Mouse (Mus musculus) lung, embryonic 16.5 days (tissue): ENCODE measurements around the gene Pfdn4. TPM values are rescaled to one million over a fixed set of nuclear protein-coding genes. Genes with fewer than 3 reads are reported as not detected.

ENCODE experiments used
- ATAC-seq: fragments of 200-750 bp; cut with Nextera tagmentation; 2 replicates; pipeline ENCODE4 v1.8.0; 2017; ENCODE audit warnings: low read depth, mild to moderate bottlenecking, moderate library complexity
- H3K27ac ChIP-seq: fragments of 300-500 bp; sonication (generic); 2 replicates; pipeline ENCODE4 v1.5.1; 2014; ENCODE audit warnings: mild to moderate bottlenecking, control low read depth, low read length
- H3K27me3 ChIP-seq: fragments of 300-500 bp; sonication (generic); 2 replicates; pipeline ENCODE4 v1.6.1; 2014; ENCODE audit warnings: low read depth, low read length, mixed read lengths; ENCODE audit not compliant: control insufficient read depth, insufficient read depth
- H3K36me3 ChIP-seq: fragments of 300-500 bp; sonication (generic); 2 replicates; pipeline ENCODE4 v1.6.1; 2014; ENCODE audit warnings: low read length; ENCODE audit not compliant: control insufficient read depth, insufficient read depth
- H3K4me1 ChIP-seq: fragments of 300-500 bp; sonication (generic); replicated peaks from 2 replicates; pipeline ENCODE4 v1.6.1; 2014; ENCODE audit warnings: low read length, mixed read lengths; ENCODE audit not compliant: control insufficient read depth, insufficient read depth
- H3K4me2 ChIP-seq: fragments of 300-500 bp; sonication (generic); 2 replicates; pipeline ENCODE4 v1.6.1; 2014; ENCODE audit warnings: low read depth, low read length, control low read depth
- H3K4me3 ChIP-seq: fragments of 300-500 bp; sonication (generic); 2 replicates; pipeline ENCODE4 v1.5.1; 2014; ENCODE audit warnings: mild to moderate bottlenecking, low read length, control low read depth
- H3K9ac ChIP-seq: fragments of 300-500 bp; sonication (generic); 2 replicates; pipeline ENCODE4 v1.6.1; 2014; ENCODE audit warnings: low read length, control low read depth
- H3K9me3 ChIP-seq: fragments of 300-500 bp; sonication (generic); 2 replicates; pipeline ENCODE4 v1.6.1; 2016; ENCODE audit warnings: low read length; ENCODE audit not compliant: control insufficient read depth
- WGBS: fragments of 180-500 bp; shearing (Covaris S2); extraction: QIAGEN DNeasy Blood & Tissue Kit; methylation state at CpG from one replicate; pipeline ENCODE4 v1.1.7; 2014; 5-methylcytosine and 5-hydroxymethylcytosine counted together
- polyA plus RNA-seq: library from polyadenylated mRNA; unstranded; fragments of >200 nt; fragmentation: Nextera tagmentation; extraction: Ambion mirVana; gene quantifications from 2 replicates; pipeline ENCODE4 v1.2.1, GENCODE M21; 2015

Gene Pfdn4
- polyA plus RNA-seq, 1 experiment from 2014 or later = 77.2 TPM

GRCm38 (mm10) chr2:170535841-170536240 lies 39.6 kb downstream of the Pfdn4 start:
- Histone ChIP-seq H3K4me3 (no peak overlapping the region), H3K4me1 (no peaks in the 10 kb centered on the region), H3K27me3 (no peaks in the 10 kb centered on the region), H3K9me3 (no peaks in the 10 kb centered on the region), H3K9ac (no peak overlapping the region), H3K4me2 (no peak overlapping the region), H3K36me3 (no peaks in the 10 kb centered on the region), H3K27ac (no peak overlapping the region)
- no peak for ATAC-seq

- WGBS = 72% methylated on average over 9 of the region's 9 CpGs
- H3K9ac ChIP-seq = no peak overlapping the region
Observed at GRCm38 (mm10) chr2:170539211-170539610, 43.0 kb downstream of the Pfdn4 start.

GRCm38 (mm10) chr2:170543625-170544024 lies 47.4 kb downstream of the Pfdn4 start:
- ATAC-seq = no peak
- Histone ChIP-seq H3K9ac (no peak overlapping the region), H3K4me2 (no peak overlapping the region), H3K36me3 (no peaks in the 10 kb centered on the region), H3K4me3 (no peak overlapping the region), H3K4me1 (no peaks in the 10 kb centered on the region; the same call in 1 of the 2 replicates), H3K27ac (no peak overlapping the region), H3K27me3 (no peaks in the 10 kb centered on the region), H3K9me3 (no peaks in the 10 kb centered on the region)
- 50% methylated on average over 5 of the region's 5 CpGs for WGBS

More at GRCm38 (mm10) chr2:170539211-170539610, 43.0 kb downstream of the Pfdn4 start:
- no peaks in the 10 kb centered on the region for H3K9me3 ChIP-seq
- no peaks in the 10 kb centered on the region for H3K27me3 ChIP-seq
- no peak overlapping the region for H3K4me3 ChIP-seq
- no peak for ATAC-seq
- H3K36me3 ChIP-seq = no peaks in the 10 kb centered on the region
- H3K4me1 ChIP-seq = no peaks in the 10 kb centered on the region
- H3K4me2 ChIP-seq = no peak overlapping the region
- H3K27ac ChIP-seq = no peak overlapping the region

- Histone ChIP-seq H3K9ac (no peak overlapping the region), H3K4me2 (no peak overlapping the region), H3K36me3 (no peaks in the 10 kb centered on the region), H3K4me1 (no peaks in the 10 kb centered on the region; the same call in 1 of the 2 replicates), H3K4me3 (no peak overlapping the region), H3K27me3 (no peaks in the 10 kb centered on the region), H3K9me3 (no peaks in the 10 kb centered on the region), H3K27ac (no peak overlapping the region)
- 72% methylated on average over 3 of the region's 3 CpGs for WGBS
- no peak for ATAC-seq
Observed at GRCm38 (mm10) chr2:170544159-170544558, 47.9 kb downstream of the Pfdn4 start.

GRCm38 (mm10) chr2:170544950-170545349 lies 48.7 kb downstream of the Pfdn4 start:
- no peak overlapping the region for H3K4me2 ChIP-seq
- no peak overlapping the region for H3K9ac ChIP-seq
- ATAC-seq = no peak
- no peak overlapping the region for H3K4me3 ChIP-seq
- 73% methylated on average over 7 of the region's 7 CpGs for WGBS
- H3K27me3 ChIP-seq = no peaks in the 10 kb centered on the region
- H3K9me3 ChIP-seq = no peaks in the 10 kb centered on the region
- no peaks in the 10 kb centered on the region; the same call in 1 of the 2 replicates for H3K4me1 ChIP-seq
- no peaks in the 10 kb centered on the region for H3K36me3 ChIP-seq
- H3K27ac ChIP-seq = no peak overlapping the region

- peaks cover 4% of the 10 kb centered on the region for H3K4me1 ChIP-seq
- WGBS = 36% methylated on average over 4 of the region's 4 CpGs
- H3K27ac ChIP-seq = no peak overlapping the region
- H3K27me3 ChIP-seq = no peaks in the 10 kb centered on the region
- H3K36me3 ChIP-seq = no peaks in the 10 kb centered on the region
- no peaks in the 10 kb centered on the region for H3K9me3 ChIP-seq
- no peak for ATAC-seq
- H3K4me3 ChIP-seq = no peak overlapping the region
- no peak overlapping the region for H3K9ac ChIP-seq
- no peak overlapping the region for H3K4me2 ChIP-seq
Observed at GRCm38 (mm10) chr2:170545745-170546144, 49.5 kb downstream of the Pfdn4 start.

- no peak for ATAC-seq
- 42% methylated on average over 6 of the region's 6 CpGs for WGBS
- H3K9ac ChIP-seq = no peak overlapping the region
Observed at GRCm38 (mm10) chr2:170547526-170547925, 51.3 kb downstream of the Pfdn4 start.

GRCm38 (mm10) chr2:170548046-170548445 lies 51.8 kb downstream of the Pfdn4 start:
- Histone ChIP-seq H3K27me3 (no peaks in the 10 kb centered on the region), H3K4me3 (no peak overlapping the region), H3K4me2 (no peak overlapping the region), H3K36me3 (no peaks in the 10 kb centered on the region), H3K9ac (no peak overlapping the region), H3K4me1 (peaks cover 8% of the 10 kb centered on the region), H3K9me3 (no peaks in the 10 kb centered on the region), H3K27ac (no peak overlapping the region)
- 32% methylated on average over 4 of the region's 4 CpGs for WGBS
- no peak for ATAC-seq

More at GRCm38 (mm10) chr2:170547526-170547925, 51.3 kb downstream of the Pfdn4 start:
- no peak overlapping the region for H3K4me2 ChIP-seq
- no peaks in the 10 kb centered on the region for H3K27me3 ChIP-seq
- H3K27ac ChIP-seq = no peak overlapping the region
- no peaks in the 10 kb centered on the region for H3K9me3 ChIP-seq
- H3K4me3 ChIP-seq = no peak overlapping the region
- peaks cover 8% of the 10 kb centered on the region for H3K4me1 ChIP-seq
- H3K36me3 ChIP-seq = no peaks in the 10 kb centered on the region

- no peak overlapping the region for H3K27ac ChIP-seq
- peaks cover 8% of the 10 kb centered on the region for H3K4me1 ChIP-seq
- H3K27me3 ChIP-seq = no peaks in the 10 kb centered on the region
- no peaks in the 10 kb centered on the region for H3K9me3 ChIP-seq
- H3K9ac ChIP-seq = no peak overlapping the region
- H3K4me2 ChIP-seq = no peak overlapping the region
- 87% methylated on average over 2 of the region's 2 CpGs for WGBS
- no peak for ATAC-seq
- H3K36me3 ChIP-seq = no peaks in the 10 kb centered on the region
- H3K4me3 ChIP-seq = no peak overlapping the region
Observed at GRCm38 (mm10) chr2:170549146-170549545, 52.9 kb downstream of the Pfdn4 start.

GRCm38 (mm10) chr2:170550240-170550639 lies 54.0 kb downstream of the Pfdn4 start:
- Histone ChIP-seq H3K36me3 (no peaks in the 10 kb centered on the region), H3K9me3 (no peaks in the 10 kb centered on the region), H3K4me3 (no peak overlapping the region), H3K4me1 (peaks cover 8% of the 10 kb centered on the region), H3K27ac (peak overlapping the region; percentile 38; the same call in 1 of the 2 replicates), H3K9ac (no peak overlapping the region), H3K4me2 (no peak overlapping the region), H3K27me3 (no peaks in the 10 kb centered on the region; the same call in 1 of the 2 replicates)
- peak; percentile 90 for ATAC-seq
- WGBS = 23% methylated on average over 5 of the region's 5 CpGs
